Mouse (Mus musculus): ENCODE measurements around the gene Epsti1.

Gene Epsti1

GRCm38 (mm10) chr14:78015540-78016321 is 111.7 kb downstream of the Epsti1 start:
- DNase-seq (ENCODE audit: low spot score in 2 of 2) = no peak

- DNase-seq (ENCODE audit: low spot score in 2 of 2) = no peak
These were observed 112.4 kb downstream of the Epsti1 start for GRCm38 (mm10) chr14:78016398-78016797.

DNA sequence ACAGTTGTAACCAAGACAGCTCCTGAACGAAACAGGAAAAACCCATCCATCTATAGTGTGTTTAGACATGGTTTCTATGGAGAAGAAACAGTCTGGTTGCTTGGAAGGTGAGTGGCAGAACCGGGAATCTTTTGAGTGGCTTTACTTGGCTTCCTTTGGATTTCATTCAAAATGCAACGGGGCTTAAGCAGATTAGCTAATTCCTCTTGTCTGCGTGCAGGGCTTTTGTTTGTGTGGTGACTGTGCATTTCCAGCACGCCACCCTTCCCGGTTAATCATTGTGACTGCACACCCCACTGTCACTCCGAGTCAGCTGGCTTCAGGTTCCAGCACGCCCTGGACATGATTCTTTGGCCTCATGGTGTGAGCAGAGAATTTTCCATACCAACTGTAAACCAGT is 115.9 kb downstream of the Epsti1 start:
- no peak for DNase-seq (ENCODE audit: low spot score in 2 of 2)

DNA sequence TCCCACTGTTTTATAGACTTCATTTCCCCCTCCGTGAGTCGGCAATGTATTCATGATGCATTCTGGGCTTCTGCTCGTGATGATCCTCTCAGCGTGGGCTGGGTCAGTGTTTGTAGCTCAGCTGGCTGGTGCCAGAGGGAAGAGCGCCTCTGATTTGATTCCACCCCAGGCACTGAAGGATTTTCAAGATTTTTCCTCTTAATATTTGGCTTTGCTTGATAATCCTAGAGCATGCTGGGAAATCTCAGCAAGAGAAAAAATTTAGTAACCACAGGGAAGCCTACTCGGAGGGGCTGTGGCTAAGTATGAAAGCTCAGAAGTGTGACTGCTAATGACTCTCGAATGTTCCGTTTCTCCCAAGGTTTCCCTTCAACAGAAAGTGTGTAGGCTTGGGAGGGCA is 134.8 kb downstream of the Epsti1 start:
- no peak for DNase-seq (ENCODE audit: low spot score in 2 of 2)

GRCm38 (mm10) chr14:78040643-78041042 is 136.6 kb downstream of the Epsti1 start:
- DNase-seq (ENCODE audit: low spot score in 2 of 2) = no peak

DNA sequence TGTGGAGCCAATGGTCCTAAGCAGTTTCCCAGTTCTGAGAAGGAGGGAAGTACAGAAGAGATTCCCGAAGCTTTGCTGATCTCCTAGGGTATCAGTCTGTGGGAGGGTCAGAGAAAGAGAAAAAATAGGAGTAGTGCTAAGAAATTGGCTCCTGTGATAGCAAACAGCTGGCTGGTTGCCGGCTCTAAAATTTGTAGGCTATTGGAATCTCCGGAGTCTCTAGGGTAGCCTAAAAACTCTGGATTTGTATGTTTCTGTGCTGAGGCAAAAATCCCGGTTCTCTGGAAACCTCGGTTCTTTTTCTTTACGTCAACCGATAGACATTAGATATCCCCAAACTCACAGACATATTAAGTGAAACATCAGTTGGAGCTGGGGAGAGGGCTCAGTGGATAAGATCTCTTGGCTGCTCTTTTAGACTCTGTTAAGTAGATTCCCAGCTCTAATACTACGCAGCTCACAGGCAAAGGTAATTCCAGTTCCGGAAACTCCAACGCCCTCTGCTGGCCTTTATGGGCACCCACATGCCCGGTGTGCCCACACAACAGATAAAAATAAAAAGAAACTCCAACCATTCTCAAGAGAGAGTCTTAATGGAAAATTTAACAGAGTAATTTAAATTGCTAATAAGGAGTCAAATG is 138.0 kb downstream of the Epsti1 start:
- DNase-seq (ENCODE audit: low spot score in 2 of 2) = no peak

- DNase-seq (ENCODE audit: low spot score in 2 of 2) = no peak
These were observed 139.0 kb downstream of the Epsti1 start for GRCm38 (mm10) chr14:78043079-78043478.

DNA sequence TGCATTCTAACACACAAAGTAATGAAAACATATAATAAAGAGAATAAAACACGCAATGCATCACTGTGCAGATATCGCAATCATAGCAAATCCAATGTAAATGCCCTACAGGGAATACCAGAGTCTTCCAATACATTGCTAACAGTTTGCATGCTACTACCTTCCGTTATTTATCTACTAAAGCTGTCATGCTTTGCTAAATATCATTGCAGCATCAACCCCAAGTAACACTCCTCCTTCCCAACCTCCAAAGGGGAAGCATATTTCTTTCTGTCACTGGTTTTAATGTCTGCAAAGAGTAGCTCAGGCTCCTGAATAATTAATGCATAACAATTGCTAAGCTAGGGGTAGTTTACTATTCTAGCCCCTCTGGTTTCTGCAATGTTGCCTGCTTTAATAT is 144.2 kb downstream of the Epsti1 start:
- no peak for DNase-seq (ENCODE audit: low spot score in 2 of 2)

DNA sequence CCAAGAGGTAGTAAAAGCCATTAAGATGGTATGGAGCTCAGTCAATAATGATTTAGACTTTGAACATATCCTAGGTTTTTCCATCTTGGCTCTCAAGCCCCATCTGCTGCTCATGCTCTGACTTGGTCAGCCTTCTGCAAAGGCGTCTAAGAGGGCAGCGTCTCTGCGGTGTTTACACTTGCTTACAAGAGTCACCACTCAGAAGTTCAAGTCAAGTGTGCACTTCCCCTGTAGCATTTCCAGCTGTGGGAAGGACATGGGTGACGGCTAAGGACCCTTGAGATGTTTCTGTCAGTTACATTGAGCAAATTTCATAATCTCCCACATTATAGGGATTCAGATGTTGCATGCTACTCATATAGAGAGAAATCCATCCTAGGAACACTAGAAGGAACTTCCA is 144.6 kb downstream of the Epsti1 start:
- DNase-seq (ENCODE audit: low spot score in 2 of 2) = no peak

Measured in urinary bladder, postnatal 4 days (tissue).